Mouse (Mus musculus) heart, adult 9 months (tissue): ENCODE results near the gene Cask.

Experiments
- DNase-seq, 2 experiments: peaks; one replicate each; pipeline ENCODE4 v3.0.0; 2022; ENCODE audit warnings: low spot score in 2 of 2

Cask gene

DNA sequence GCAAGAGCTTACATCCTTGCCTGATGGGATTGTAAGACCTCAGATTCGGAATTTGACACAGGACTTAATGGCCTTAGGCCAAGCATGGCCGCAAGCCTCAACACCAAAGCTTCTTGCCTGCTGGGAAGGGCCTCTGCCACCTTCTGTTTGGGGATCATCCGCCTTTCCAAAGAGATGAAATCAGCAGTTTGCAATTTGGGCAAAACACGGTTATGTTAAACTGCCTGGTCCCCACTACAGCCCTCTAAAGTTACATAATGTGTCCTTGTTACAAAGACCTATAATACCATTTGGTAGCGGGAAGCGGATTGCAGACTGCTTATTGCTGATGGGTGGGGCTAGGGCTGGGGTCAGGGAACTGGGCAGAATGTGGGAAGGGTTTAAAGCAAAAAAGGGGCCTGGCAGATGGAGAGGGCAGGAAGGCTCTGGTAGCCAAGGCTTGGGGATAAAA is 384.0 kb downstream of the Cask start:
- no peak for DNase-seq
